Mouse (Mus musculus): ENCODE measurements around the gene Frmd4a. TPM values are rescaled to one million over a fixed set of nuclear protein-coding genes. Genes with fewer than 3 reads are reported as not detected.
"Not testable (repeated sequence)": the region's sequence is repeated elsewhere in the genome, so short reads cannot be mapped to it uniquely, and the experiment has no call there.

Frmd4a gene
- total RNA-seq, 4 experiments from 2014 or later: 16.0 to 23.6 (median 21.8) TPM

DNA sequence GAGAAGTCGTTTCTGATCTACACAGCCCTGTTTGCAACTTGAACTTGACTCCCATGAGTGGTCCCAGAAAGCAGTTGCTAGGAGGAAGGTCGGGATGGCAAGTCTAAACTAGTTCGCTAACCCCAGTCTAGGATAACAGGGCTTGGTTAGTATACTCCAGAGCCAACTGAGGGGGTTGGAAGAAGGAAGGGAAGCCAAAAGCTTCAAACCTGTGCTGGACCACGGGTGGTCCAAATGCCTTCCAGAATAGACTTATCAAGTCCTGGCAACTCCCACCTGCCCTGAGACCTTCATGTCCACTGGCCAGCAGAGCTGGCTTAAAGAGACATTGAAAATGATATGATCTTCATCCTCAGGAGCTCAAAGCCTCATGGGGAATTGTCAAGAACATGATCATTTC, 318.4 kb downstream of the Frmd4a start:
- no peak for DNase-seq (ENCODE audit: low spot score)

GRCm38 (mm10) chr2:4338290-4338689, 320.8 kb downstream of the Frmd4a start:
- not testable (repeated sequence) for DNase-seq (ENCODE audit: low spot score)

DNA sequence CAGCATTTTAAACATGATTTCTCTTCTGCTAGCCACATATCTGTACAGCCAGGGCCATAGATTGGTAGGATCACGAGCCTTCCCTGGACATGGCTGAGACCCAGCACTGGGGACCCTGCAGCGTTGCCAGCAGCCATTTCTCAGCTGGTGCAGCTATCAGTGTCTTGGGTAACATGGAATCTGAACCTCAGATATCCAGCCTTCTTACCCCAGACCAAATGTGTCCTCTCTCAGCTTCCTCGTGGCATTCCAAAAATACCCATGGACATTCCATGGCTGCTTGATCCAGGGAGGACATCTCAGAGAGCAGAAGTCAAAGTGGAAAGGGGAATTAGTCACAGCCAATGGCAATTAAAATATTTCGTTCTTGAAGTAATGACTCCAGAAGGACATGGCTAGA, 321.6 kb downstream of the Frmd4a start:
- no peak for DNase-seq (ENCODE audit: low spot score)

- DNase-seq (ENCODE audit: low spot score): no peak
These were observed 322.2 kb downstream of the Frmd4a start for GRCm38 (mm10) chr2:4339530-4340218.

GRCm38 (mm10) chr2:4340378-4340777, 322.9 kb downstream of the Frmd4a start:
- DNase-seq (ENCODE audit: low spot score): no peak

DNA sequence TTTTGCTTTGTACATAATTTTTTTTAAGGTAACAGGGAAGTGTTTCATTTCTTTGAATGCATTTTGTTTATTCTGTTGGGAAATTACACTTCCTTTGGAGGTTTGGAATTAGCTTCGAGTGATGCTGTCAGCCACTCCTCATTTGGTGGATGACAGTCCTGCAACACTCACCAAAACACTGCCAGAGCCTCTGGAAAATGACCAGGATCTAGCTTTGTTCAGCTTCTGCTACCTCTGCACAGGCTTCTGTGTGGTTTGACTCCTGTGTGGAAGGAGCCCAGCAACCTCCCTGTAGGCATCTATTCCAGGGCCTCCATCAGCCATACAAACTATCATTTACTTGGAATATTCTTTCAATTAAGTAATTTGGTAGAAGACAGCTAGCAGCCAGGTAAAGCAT, 323.6 kb downstream of the Frmd4a start:
- DNase-seq (ENCODE audit: low spot score): no peak

DNA sequence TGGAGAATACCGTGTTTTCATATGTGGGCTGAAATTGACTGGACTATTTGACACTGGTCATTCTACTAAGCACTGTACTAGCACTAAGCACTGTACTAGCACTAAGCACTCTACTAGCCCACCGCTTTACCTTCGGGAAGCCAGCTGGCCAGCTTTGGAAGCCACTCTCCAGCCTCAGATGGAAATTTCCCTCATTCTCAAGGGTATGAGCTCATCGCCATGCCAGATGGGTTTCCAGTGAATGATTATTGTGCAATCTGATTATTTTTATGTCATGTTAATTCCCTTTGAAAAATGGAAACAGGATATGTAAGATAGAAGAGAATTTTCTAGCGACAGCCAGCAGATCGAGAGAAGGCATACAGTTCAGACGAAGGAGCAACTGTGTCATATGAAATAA, 324.5 kb downstream of the Frmd4a start:
- DNase-seq (ENCODE audit: low spot score): no peak

- DNase-seq (ENCODE audit: low spot score): no peak
These were observed 326.9 kb downstream of the Frmd4a start for GRCm38 (mm10) chr2:4344411-4344810.

DNA sequence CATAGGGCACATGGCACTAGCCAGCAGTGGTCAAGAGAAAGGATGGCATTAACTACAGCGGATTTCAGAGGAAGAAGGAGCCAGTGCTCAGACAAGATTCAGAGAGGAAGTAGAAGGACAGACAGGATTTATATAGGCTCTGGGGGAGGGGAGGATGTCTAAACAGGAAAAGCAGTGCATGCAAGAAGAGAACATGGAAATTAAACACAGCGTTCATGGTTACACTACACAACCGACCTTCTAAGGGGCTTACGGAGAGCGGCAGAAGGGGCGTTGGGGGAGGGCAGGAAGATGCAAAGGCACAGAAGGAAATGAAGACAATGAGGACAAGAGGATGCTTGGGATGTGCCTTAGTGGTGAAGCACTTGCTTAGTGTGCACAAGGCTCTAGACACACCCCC, 328.7 kb downstream of the Frmd4a start:
- no peak for DNase-seq (ENCODE audit: low spot score)

- DNase-seq (ENCODE audit: low spot score): no peak
These were observed 329.4 kb downstream of the Frmd4a start for GRCm38 (mm10) chr2:4346953-4347352.

- no peak for DNase-seq (ENCODE audit: low spot score)
These were observed 330.3 kb downstream of the Frmd4a start for GRCm38 (mm10) chr2:4347782-4348181.

- DNase-seq (ENCODE audit: low spot score): no peak
These were observed 331.0 kb downstream of the Frmd4a start for GRCm38 (mm10) chr2:4348509-4348908.

DNA sequence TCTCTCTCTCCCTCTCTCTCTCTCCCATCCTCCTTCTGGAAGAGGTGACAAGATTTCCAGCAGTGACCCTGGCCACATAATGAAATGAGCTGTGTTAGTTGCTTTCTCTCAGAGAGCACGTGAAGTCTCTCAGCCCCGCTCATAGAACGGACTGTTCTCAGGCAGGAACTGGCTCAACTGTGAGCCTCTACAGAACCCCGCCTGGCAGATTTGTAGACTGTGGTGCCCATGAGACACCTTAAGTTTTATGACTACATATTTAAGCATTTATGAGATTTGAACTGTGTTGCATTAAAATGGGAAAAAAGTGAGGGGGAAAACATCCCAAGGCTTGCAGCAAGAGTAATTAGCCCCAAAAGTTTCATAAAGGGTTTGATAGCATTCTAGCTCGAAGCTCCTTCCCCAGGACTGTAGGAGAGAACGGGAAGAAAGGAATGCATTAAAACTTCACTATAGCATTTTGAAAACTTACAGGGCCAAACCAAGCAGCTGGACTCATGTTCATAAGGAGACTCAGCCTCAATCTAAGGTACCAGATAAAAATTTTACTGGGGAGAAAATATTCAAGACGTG, 339.4 kb downstream of the Frmd4a start:
- DNase-seq (ENCODE audit: low spot score): no peak

DNA sequence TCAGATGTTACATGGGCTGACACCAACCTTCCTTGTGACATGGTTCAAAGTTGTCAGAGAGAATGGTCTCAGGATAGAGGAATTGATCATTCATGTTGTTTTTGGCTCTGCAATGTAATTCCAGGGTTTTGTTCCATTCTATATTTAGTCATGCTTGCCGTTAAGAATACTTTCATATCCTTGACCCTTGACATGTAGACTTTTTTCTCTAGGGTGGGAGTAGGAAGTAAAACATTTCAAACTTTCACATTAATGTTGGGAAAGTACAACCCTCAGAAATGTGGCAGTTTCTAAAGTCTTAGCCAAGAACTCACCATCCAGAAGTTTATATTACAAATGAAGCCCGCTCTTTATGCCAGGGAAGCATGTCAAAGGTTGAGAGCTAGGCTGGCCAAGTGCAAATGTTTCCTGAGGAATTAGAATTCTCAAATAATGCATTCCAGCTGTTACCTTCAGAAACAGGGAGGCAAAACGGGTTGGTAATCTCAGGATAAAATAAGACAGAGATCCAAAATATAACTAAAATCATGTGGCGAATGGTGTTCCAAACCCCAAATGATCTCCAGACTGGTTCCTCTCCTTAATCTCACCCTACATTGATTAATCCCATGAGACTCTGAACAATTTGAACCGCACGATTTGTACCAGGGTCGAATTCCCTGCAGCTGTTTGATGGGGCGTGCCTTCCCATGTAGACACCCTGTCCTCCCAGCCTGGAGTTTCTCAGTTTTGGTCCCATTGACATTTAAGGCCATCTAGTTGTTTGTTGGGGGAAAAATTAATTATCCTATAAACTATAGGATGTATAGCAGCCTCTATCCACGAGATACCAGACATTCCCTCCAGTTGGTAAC, 344.7 kb downstream of the Frmd4a start:
- no peak for DNase-seq (ENCODE audit: low spot score)

DNA sequence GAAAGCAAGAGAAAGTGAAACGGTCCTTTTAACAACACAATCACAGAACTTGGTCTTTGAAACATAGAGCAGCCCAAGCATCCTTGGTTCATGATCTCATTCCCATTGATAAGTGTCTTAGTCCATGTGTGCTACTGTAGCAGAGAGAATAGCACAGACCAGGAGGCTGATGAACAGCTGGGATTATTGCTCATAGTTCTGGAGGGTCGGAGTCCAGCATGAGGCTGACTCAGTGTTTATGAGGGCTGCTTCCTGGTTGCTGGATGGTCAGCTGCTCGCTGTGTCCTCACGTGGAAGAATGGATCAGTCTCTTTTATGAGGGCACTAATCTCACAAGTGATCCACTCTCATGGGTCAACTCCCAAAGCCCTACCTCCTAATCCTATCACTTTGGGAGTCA, 347.4 kb downstream of the Frmd4a start:
- no peak for DNase-seq (ENCODE audit: low spot score)

- DNase-seq (ENCODE audit: low spot score): no peak
These were observed 351.0 kb downstream of the Frmd4a start for GRCm38 (mm10) chr2:4368544-4368943.

DNA sequence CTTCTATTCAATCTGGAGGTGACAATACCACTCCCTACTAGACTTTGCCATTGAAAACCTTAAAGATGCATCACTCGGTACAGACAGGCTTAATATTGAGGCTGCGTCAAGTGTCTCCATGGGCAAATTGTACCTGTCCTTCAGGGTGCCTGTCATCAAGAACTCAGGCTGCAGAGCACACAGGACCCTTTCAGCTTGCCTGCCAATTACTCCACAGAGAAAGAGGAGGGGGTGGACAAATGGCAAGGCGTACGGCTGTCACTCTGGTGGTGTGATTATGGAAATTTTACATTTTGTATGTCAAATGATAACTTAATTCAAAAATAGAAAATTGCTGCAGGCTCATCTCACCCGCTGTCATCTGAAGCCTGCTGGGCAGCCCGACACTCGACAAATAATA, 353.0 kb downstream of the Frmd4a start:
- no peak for DNase-seq (ENCODE audit: low spot score)

DNA sequence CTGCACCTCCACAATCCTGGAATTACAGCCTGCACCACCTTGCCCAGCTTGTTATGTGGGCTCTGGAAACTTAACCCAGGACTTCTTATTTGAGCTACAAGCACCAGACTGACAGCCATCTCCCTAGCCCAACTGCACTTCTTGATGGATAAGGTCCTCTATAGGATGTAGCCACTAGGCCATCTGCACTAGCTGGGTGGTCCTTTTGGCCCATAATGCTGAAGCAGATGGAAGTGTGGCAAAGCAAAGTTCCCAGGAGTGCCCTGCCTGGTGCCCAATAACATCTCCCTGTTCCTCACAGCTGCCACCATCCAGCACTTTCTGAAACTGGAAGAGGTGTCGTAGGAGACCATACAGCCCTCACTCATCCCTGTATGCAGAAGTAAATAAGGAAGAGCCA, 353.8 kb downstream of the Frmd4a start:
- no peak for DNase-seq (ENCODE audit: low spot score)

GRCm38 (mm10) chr2:4378844-4379243, 361.3 kb downstream of the Frmd4a start:
- no peak for DNase-seq (ENCODE audit: low spot score)

DNA sequence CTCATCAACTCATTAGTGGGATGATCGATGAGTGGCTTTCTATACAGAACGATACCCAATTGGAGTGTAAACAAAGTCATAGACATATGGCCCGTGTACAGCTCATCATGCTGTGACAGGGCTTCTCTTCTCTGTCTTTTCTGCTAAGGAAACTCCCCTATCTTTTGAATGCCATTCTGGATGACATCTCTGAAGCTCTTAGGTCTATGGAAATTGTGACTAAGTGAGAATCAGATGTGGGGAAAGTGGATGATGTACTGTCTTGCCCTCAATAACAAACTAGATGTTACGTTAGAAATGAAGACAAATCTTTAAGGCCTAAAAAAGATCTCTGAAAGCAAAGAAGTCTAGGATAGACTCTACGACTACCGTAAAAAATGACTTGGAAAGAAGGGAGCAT, 362.9 kb downstream of the Frmd4a start:
- DNase-seq (ENCODE audit: low spot score): no peak

DNA sequence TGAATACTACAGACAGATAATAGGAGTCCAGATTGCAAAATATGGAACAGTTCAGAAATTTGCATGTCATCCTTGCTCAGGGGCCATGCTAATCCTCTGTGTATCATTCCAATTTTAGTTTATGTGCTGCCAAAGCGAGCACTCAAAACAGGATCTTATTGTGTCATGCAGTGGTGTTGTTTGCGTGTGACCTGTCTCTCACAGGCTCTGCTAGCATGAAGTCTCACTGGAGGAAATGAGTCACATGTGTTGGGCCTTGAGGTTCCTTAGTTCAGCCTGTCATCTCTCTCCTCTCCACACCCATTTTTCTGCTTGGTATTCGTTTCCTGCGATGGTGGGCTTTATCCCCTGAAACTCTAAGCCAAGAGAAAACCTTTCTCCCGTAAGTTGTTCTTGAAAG, 363.4 kb downstream of the Frmd4a start:
- no peak for DNase-seq (ENCODE audit: low spot score)

DNA sequence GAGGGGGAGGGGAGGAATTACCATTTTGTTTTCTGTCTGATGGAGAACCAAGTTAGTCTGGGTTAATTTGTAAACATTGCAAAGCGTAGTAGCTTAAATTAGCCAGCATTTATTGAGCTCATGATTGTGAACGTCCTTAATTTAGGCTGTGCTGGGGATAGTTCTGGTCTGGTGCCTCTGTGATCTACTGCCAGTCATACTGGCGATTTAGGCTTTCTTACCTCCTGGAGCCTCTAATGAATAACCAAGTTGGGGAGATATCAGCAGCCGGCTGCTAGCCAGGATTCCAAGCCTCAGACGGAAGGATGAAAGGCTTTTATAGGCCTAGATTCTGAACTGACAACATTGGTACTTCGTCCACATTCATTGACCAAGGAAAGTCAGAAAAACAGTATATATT, 369.0 kb downstream of the Frmd4a start:
- DNase-seq (ENCODE audit: low spot score): no peak

- no peak for DNase-seq (ENCODE audit: low spot score)
These were observed 371.8 kb downstream of the Frmd4a start for GRCm38 (mm10) chr2:4389330-4389729.
